Mouse (Mus musculus) urinary bladder, postnatal 0 days (tissue): ENCODE results near the gene Fam185a. TPM values are rescaled to one million over a fixed set of nuclear protein-coding genes. Genes with fewer than 3 reads are reported as not detected.

Experiments used
- polyA plus RNA-seq: library from polyadenylated mRNA; unstranded; fragments of >200 nt; fragmentation: Nextera tagmentation; extraction: Ambion mirVana; gene quantifications from 2 replicates; pipeline ENCODE4 v1.2.1, GENCODE M21; 2015

Gene Fam185a
- 1.9 and 2.1 TPM in 2 replicates for polyA plus RNA-seq

GRCm38 (mm10) chr5:21424614-21425602 lies at the start of gene Fam185a, which contains the start of gene Ccdc146:
Gene Fam185a, plus strand, starts transcription at chr5:21424958.
Gene Ccdc146, minus strand, starts transcription at chr5:21424677.

Other genes starting within 250 kb of the Fam185a start
- gene Gsap, start 238.7 kb upstream of the Fam185a start, polyA plus RNA-seq, result 1.4 and 3.0 TPM in 2 replicates
- gene Fgl2, start 52.3 kb upstream of the Fam185a start, polyA plus RNA-seq, result 2.5 and 5.2 TPM in 2 replicates
- gene Ccdc146, start 281 bp upstream of the Fam185a start, polyA plus RNA-seq, result 0.22 and 0.40 TPM in 2 replicates
- gene Lrrc17, start 118.6 kb downstream of the Fam185a start, polyA plus RNA-seq, result 18.0 and 21.3 TPM in 2 replicates
- 0.25 and 0.36 TPM in 2 replicates for gene Fbxl13, start 220.7 kb downstream of the Fam185a start, polyA plus RNA-seq
- gene Armc10, start 220.9 kb downstream of the Fam185a start, polyA plus RNA-seq, result 11.4 and 13.4 TPM in 2 replicates